Mouse (Mus musculus) liver, embryonic 11.5 days (tissue): Measurements from ENCODE around the gene Hmgn1. TPM values are rescaled to one million over a fixed set of nuclear protein-coding genes. Genes with fewer than 3 reads are reported as not detected.

Source experiments
- ATAC-seq: fragments of 200-750 bp; cut with Nextera tagmentation; replicated peaks from 2 replicates; pipeline ENCODE4 v1.8.0; 2017; ENCODE audit warnings: moderate number of reproducible peaks, mild to moderate bottlenecking, moderate TSS enrichment, moderate library complexity; ENCODE audit not compliant: low FRiP score
- DNase-seq: peaks from one replicate; pipeline ENCODE4 v3.0.0-alpha.2; 2017; ENCODE audit warnings: low spot score
- H3K27ac ChIP-seq: fragments of 300-500 bp; sonication (generic); 2 replicates; pipeline ENCODE4 v1.5.1; 2014; ENCODE audit warnings: mild to moderate bottlenecking, low read depth, low read length, control low read depth
- H3K27me3 ChIP-seq: fragments of 300-500 bp; sonication (generic); replicated peaks from 2 replicates; pipeline ENCODE4 v1.6.1; 2014; ENCODE audit warnings: low read length, mixed read lengths; ENCODE audit not compliant: control insufficient read depth, insufficient read depth
- H3K36me3 ChIP-seq: fragments of 300-500 bp; sonication (generic); 2 replicates; pipeline ENCODE4 v1.6.1; 2014; ENCODE audit warnings: mild to moderate bottlenecking, low read length, moderate library complexity, mixed read lengths; ENCODE audit not compliant: control insufficient read depth, insufficient read depth
- H3K4me1 ChIP-seq: fragments of 300-500 bp; sonication (generic); replicated peaks from 2 replicates; pipeline ENCODE4 v1.6.1; 2014; ENCODE audit warnings: low read length, mixed read lengths; ENCODE audit not compliant: control insufficient read depth, insufficient read depth
- H3K4me2 ChIP-seq: fragments of 300-500 bp; sonication (generic); 2 replicates; pipeline ENCODE4 v1.6.1; 2014; ENCODE audit warnings: mild to moderate bottlenecking, control low read depth, moderate library complexity
- H3K4me3 ChIP-seq: fragments of 300-500 bp; sonication (generic); 2 replicates; pipeline ENCODE4 v1.5.1; 2014; ENCODE audit warnings: low read depth, low read length, control low read depth
- H3K9ac ChIP-seq: fragments of 300-500 bp; sonication (generic); 2 replicates; pipeline ENCODE4 v1.6.1; 2014; ENCODE audit warnings: low read depth, low read length, control low read depth
- H3K9me3 ChIP-seq: fragments of 300-500 bp; sonication (generic); 2 replicates; pipeline ENCODE4 v1.6.1; 2016; ENCODE audit warnings: low read length, inconsistent platforms, mixed read lengths; ENCODE audit not compliant: control insufficient read depth
- WGBS: fragments of 180-500 bp; shearing (Covaris S2); extraction: QIAGEN DNeasy Blood & Tissue Kit; methylation state at CpG from one replicate; pipeline ENCODE4 v1.1.7; 2014; 5-methylcytosine and 5-hydroxymethylcytosine counted together
- polyA plus RNA-seq: library from polyadenylated mRNA; unstranded; fragments of >200 nt; fragmentation: Nextera tagmentation; extraction: Ambion mirVana; gene quantifications from 2 replicates; pipeline ENCODE4 v1.2.1, GENCODE M21; 2014

Gene Hmgn1
- polyA plus RNA-seq: 450 and 470 TPM in 2 replicates

DNA sequence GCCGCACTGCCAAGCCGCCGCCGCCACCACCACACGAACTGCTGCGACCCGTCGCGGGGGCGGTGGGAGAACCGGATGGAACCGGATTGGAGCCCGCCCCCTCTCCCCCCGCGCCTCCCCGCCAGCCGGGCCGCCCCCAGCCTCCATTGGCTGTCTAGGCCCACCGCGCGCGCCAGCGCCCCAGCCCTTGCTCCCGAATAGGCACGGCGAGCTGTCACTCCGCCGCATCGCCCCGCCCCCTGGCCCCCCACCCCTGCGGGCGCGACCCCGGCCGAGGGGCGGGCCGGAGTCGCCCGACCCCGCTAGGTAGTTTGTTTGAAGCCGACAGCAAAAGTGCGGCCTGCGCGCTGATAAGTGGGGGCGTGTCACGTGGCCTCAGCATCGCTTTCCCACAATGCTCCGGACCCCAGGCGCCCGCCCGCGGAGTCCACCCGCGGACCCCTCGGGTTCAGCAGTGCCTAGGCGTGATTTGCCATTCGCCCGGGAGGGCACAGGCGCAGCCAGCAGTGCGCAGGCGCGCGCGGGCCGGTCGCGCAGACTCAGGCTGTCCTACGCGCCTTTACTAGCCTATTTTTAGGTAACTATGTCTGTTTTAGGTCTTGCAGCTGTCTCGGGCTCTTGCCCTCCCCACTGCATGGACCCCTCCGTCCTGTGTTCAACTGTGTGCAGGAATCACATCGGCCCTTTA lies at the start of gene Hmgn1:
Gene Hmgn1 (minus strand): TSS at position 73 of the 688 bp plus-strand sequence.
- Histone ChIP-seq H3K36me3 (peaks cover 24% of the 10 kb centered on the region), H3K4me2 (peak within 1 kb of the TSS; percentile 92), H3K27ac (peak within 1 kb of the TSS; percentile 92), H3K4me1 (peaks cover 15% of the 10 kb centered on the region), H3K9me3 (no peaks in the 10 kb centered on the region), H3K9ac (peak within 1 kb of the TSS; percentile 88), H3K4me3 (peak within 1 kb of the TSS; percentile 90), H3K27me3 (no peaks in the 10 kb centered on the region)
- WGBS: under 1% methylated on average over 59 of the region's 72 CpGs
- ATAC-seq: peak; percentile 94
- peak; percentile 97 for DNase-seq

DNA sequence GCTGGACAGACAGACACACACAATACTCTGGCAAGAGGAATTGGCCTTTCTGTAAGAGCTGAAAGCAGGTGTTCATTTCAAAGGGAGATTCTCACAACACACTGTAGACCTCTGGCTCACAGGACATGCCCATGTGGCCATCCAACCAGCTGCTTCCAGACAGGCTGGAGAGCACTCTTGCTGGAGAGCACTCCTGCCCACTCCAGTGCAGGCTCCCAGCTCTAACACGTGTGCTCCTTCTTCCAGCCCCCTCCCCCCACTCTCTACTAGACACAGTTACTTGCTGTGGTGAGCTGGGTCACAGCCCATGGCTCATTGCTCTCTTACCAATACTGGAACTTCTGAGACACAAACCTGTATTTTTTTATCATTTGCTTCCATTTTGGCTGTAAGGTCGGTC lies 47.9 kb upstream of the Hmgn1 start:
- H3K36me3 ChIP-seq: no peaks in the 10 kb centered on the region
- H3K9me3 ChIP-seq: no peaks in the 10 kb centered on the region
- H3K4me3 ChIP-seq: no peak overlapping the region
- no peak for ATAC-seq
- H3K27ac ChIP-seq: no peak overlapping the region
- no peak overlapping the region for H3K9ac ChIP-seq
- WGBS: 48% methylated on average over 2 of the region's 2 CpGs
- no peaks in the 10 kb centered on the region for H3K27me3 ChIP-seq
- no peaks in the 10 kb centered on the region for H3K4me1 ChIP-seq
- no peak overlapping the region for H3K4me2 ChIP-seq
- DNase-seq: no peak

DNA sequence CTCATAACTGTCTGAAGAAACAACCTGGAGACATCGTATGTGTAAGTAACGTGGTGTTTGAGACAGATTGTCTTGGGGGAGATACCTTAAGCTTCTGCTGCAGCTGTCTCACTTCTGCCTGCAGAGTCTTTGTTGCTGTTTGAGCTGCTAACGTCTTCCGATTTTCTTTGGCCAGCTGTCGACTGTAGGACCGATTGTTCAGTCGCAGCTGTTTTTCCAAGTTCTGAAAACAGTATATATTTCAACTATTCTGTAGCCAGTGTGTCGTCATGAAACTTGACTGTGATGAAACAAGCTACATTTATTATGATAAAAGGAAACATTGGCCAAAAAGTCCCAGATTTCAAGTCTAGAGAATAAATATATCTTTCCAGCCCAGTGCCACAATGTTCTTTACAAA lies 46.1 kb upstream of the Hmgn1 start:
- Histone ChIP-seq H3K4me1 (no peaks in the 10 kb centered on the region), H3K27me3 (no peaks in the 10 kb centered on the region), H3K9me3 (no peaks in the 10 kb centered on the region), H3K36me3 (no peaks in the 10 kb centered on the region), H3K27ac (no peak overlapping the region), H3K4me2 (no peak overlapping the region), H3K9ac (no peak overlapping the region), H3K4me3 (no peak overlapping the region)
- 77% methylated on average over 8 of the region's 8 CpGs for WGBS
- ATAC-seq: no peak
- no peak for DNase-seq

DNA sequence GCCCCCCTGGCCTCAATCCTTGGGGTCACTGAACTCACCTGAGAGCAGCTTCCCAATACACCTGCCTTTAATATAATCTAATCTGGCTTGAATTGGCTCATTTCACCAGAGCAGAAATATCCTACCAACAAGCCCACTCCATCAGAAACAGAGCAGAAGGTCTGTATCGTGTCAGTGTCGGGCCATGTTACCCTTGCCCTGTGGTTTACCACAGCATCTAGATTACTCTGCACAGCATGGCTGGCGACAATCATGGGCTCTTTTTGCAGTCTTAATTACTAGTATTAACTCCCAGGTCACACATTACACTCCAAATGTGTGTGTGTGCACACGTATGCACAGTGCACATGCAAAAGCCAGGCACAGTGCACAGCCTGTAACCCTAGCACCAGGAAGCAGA lies 41.3 kb upstream of the Hmgn1 start:
- H3K9me3 ChIP-seq: no peaks in the 10 kb centered on the region
- H3K9ac ChIP-seq: no peak overlapping the region
- ATAC-seq (no peak), DNase-seq (no peak)
- no peak overlapping the region for H3K4me3 ChIP-seq
- no peak overlapping the region for H3K4me2 ChIP-seq
- no peak overlapping the region for H3K27ac ChIP-seq
- 68% methylated on average over 4 of the region's 4 CpGs for WGBS
- no peaks in the 10 kb centered on the region for H3K36me3 ChIP-seq
- H3K4me1 ChIP-seq: no peaks in the 10 kb centered on the region
- no peaks in the 10 kb centered on the region for H3K27me3 ChIP-seq

DNA sequence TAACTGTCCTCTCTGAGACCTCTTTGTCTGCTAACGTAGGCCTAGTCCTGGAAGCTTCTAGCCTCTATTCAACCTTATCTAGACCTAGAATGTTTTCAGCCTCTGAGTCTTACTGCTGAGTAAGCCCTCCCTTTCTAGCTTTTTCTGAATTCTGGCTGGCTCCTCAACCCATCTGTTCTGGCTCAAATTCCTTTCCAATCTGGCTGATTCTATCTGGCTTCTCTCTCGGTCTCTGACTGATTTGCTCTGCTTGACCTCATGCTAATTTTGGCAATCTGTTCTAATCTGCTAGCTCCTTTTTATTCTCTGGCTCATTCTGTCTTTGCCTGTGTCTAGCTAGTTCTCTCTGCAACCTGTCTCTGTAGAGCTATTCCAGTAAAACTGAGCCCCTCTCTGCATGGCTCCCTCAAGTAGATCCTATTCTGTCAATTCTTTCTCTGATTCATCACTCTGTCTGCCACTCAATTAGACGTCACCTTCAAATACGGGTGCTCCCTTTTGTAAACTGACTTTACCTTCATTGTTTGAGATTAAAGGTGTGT lies 38.3 kb upstream of the Hmgn1 start:
- no peak for DNase-seq
- 82% methylated on average over 4 of the region's 4 CpGs for WGBS
- Histone ChIP-seq H3K4me1 (no peaks in the 10 kb centered on the region), H3K9ac (no peak overlapping the region), H3K4me2 (no peak overlapping the region), H3K27me3 (no peaks in the 10 kb centered on the region), H3K27ac (no peak overlapping the region), H3K36me3 (no peaks in the 10 kb centered on the region), H3K4me3 (no peak overlapping the region), H3K9me3 (no peaks in the 10 kb centered on the region)
- no peak for ATAC-seq

DNA sequence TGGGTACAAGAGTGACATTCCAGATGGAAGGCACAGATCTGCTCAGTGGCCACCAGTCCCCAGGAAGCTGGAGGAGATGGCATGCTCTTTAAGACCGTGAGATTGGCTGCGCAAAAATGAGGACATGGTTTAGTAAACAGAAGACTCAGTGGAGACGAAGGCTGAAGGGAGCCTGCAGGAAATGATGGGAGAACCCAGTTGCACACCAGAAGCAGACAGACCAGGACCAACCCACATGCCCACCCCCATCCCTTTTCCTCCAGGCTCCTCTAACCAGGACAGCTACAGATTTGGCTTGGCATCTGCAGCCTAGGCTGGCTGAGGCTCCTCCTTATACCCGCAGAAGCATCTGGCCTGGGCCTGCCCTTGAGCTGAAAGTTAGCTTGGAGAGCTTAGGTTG lies 33.8 kb upstream of the Hmgn1 start:
- Histone ChIP-seq H3K9me3 (no peaks in the 10 kb centered on the region), H3K27me3 (no peaks in the 10 kb centered on the region), H3K27ac (no peak overlapping the region), H3K4me2 (no peak overlapping the region), H3K4me1 (peaks cover 2% of the 10 kb centered on the region; the same call in 1 of the 2 replicates), H3K9ac (no peak overlapping the region), H3K4me3 (no peak overlapping the region), H3K36me3 (no peaks in the 10 kb centered on the region)
- DNase-seq (no peak), ATAC-seq (no peak)
- 88% methylated on average over 4 of the region's 4 CpGs for WGBS

DNA sequence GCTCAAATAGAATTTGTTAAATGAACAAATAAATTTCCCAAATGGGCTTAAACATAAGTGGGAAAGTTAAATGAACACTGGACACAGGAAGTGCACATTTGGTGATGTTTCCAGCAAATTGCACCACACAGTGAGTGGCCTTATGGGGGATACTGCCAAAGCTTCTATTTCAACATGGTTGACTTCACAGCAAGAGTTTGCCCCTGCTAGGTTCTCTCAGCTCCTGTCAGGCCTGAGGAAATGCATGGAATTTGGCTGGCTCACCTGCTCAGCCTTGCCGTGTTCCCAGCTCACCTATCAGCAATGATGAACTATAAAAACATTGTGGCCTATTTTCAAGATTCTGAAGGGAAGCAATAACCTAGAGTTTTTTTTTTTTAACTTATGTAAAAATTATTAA lies 33.4 kb upstream of the Hmgn1 start:
- H3K9ac ChIP-seq: no peak overlapping the region
- no peak for ATAC-seq
- no peak overlapping the region for H3K4me3 ChIP-seq
- H3K36me3 ChIP-seq: no peaks in the 10 kb centered on the region; the same call in 1 of the 2 replicates
- 86% methylated on average over 1 of the region's 1 CpGs for WGBS
- peaks cover 2% of the 10 kb centered on the region; the same call in 1 of the 2 replicates for H3K4me1 ChIP-seq
- DNase-seq: no peak
- H3K27me3 ChIP-seq: no peaks in the 10 kb centered on the region
- H3K9me3 ChIP-seq: no peaks in the 10 kb centered on the region
- no peak overlapping the region for H3K27ac ChIP-seq
- no peak overlapping the region for H3K4me2 ChIP-seq

DNA sequence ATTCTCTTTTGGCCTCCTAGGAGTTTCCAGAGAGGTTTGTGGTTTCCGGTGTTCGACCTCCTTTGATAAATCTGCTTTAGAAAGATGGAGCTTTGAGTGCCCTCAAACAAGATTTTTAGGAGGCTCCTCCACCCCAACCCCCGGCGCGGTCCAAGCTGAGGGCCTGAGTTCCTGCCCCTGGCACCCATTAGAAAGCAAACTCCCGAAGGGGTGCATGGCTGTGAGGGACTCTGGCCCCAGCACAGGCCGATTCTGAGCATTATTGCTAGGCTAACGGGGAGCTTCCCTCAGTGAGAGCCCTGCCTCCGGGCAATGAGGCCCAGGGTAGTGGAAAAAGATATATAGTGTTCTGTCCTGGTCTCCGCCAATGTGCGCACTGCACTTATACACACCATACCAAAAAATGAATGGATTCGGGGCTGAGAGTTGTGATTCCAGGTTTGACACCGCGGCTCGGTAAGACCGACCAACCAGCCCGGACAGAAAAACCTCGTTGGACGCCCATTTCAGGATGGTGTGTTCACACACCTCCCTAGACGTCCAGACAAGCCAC lies 32.3 kb upstream of the Hmgn1 start:
- Histone ChIP-seq H3K4me1 (peaks cover 2% of the 10 kb centered on the region; the same call in 1 of the 2 replicates), H3K4me3 (peak overlapping the region; percentile 64; the same call in 1 of the 2 replicates), H3K4me2 (peak overlapping the region; percentile 99), H3K27ac (no peak overlapping the region), H3K36me3 (peaks cover 2% of the 10 kb centered on the region; the same call in 1 of the 2 replicates), H3K9ac (peak overlapping the region; percentile 87), H3K9me3 (no peaks in the 10 kb centered on the region), H3K27me3 (no peaks in the 10 kb centered on the region)
- WGBS: 80% methylated on average over 20 of the region's 20 CpGs
- DNase-seq: no peak
- ATAC-seq: no peak
